Mouse (Mus musculus) hindbrain, postnatal 0 days (tissue): ENCODE results near the gene Casp3. TPM values are rescaled to one million over a fixed set of nuclear protein-coding genes. Genes with fewer than 3 reads are reported as not detected.

Experiments
- ATAC-seq: fragments of 200-750 bp; cut with Nextera tagmentation; 2 replicates; pipeline ENCODE4 v1.8.0; 2017; ENCODE audit warnings: mild to moderate bottlenecking, moderate TSS enrichment, moderate library complexity
- DNase-seq: peaks from one replicate; pipeline ENCODE4 v3.0.0-alpha.2; 2015; ENCODE audit warnings: low spot score
- H3K27ac ChIP-seq: fragments of 300-500 bp; sonication (generic); 2 replicates; pipeline ENCODE4 v1.5.1; 2014; ENCODE audit warnings: mild to moderate bottlenecking
- H3K27me3 ChIP-seq: fragments of 300-500 bp; sonication (generic); 2 replicates; pipeline ENCODE4 v1.6.1; 2014; ENCODE audit warnings: low read length, mixed read lengths; ENCODE audit not compliant: insufficient read depth
- H3K36me3 ChIP-seq: fragments of 300-500 bp; sonication (generic); 2 replicates; pipeline ENCODE4 v1.6.1; 2014; ENCODE audit warnings: low read length, mixed read lengths; ENCODE audit not compliant: insufficient read depth
- H3K4me1 ChIP-seq: fragments of 300-500 bp; sonication (generic); 2 replicates; pipeline ENCODE4 v1.6.1; 2014; ENCODE audit warnings: antibody characterized with exemption, low read length, mixed read lengths; ENCODE audit not compliant: insufficient read depth
- H3K4me2 ChIP-seq: fragments of 300-500 bp; sonication (generic); 2 replicates; pipeline ENCODE4 v1.6.1; 2014; ENCODE audit warnings: low read depth, mild to moderate bottlenecking, low read length, moderate library complexity, mixed read lengths
- H3K4me3 ChIP-seq: fragments of 300-500 bp; sonication (generic); 2 replicates; pipeline ENCODE4 v1.5.1; 2014; ENCODE audit warnings: low read length
- H3K9ac ChIP-seq: fragments of 300-500 bp; sonication (generic); replicated peaks from 2 replicates; pipeline ENCODE4 v1.6.1; 2014; ENCODE audit warnings: mild to moderate bottlenecking, low read length, moderate library complexity, mixed read lengths
- H3K9me3 ChIP-seq: fragments of 300-500 bp; sonication (generic); 2 replicates; pipeline ENCODE4 v1.6.1; 2016; ENCODE audit warnings: low read length, mixed read lengths
- CTCF ChIP-seq: IDR thresholded peaks from 2 replicates; pipeline ENCODE4 v1.5.1; 2016; ENCODE audit warnings: antibody characterized with exemption, control low read depth, low read depth
- WGBS: fragments of 180-500 bp; shearing (Covaris S2); extraction: QIAGEN DNeasy Blood & Tissue Kit; methylation state at CpG from one replicate; pipeline ENCODE4 v1.1.7; 2014; 5-methylcytosine and 5-hydroxymethylcytosine counted together
- polyA plus RNA-seq: library from polyadenylated mRNA; unstranded; fragments of >200 nt; fragmentation: Nextera tagmentation; extraction: Ambion mirVana; gene quantifications from 2 replicates; pipeline ENCODE4 v1.2.1, GENCODE M21; 2015
- total RNA-seq: library from RNA; depleted of rRNA; stranded (reverse); fragments of >200 nt; gene quantifications from 2 replicates; pipeline ENCODE4 v1.2.3, GENCODE M21; 2014

Gene Casp3
- total and polyA plus RNA-seq, 2 experiments from 2014 or later = 92.0 to 174 TPM

GRCm38 (mm10) chr8:46628645-46629044, 11.6 kb downstream of the Casp3 start:
- ATAC-seq (no peak), DNase-seq (no peak)
- Histone ChIP-seq H3K4me3 (no peak overlapping the region), H3K4me2 (no peak overlapping the region), H3K9ac (no peak overlapping the region), H3K27me3 (no peaks in the 10 kb centered on the region), H3K4me1 (no peaks in the 10 kb centered on the region), H3K27ac (no peak overlapping the region), H3K9me3 (no peaks in the 10 kb centered on the region), H3K36me3 (peaks cover 19% of the 10 kb centered on the region; the same call in 1 of the 2 replicates)
- 93% methylated on average over 1 of the region's 1 CpGs for WGBS
- no peak for TF ChIP-seq CTCF

GRCm38 (mm10) chr8:46630422-46630821, 13.3 kb downstream of the Casp3 start:
- Histone ChIP-seq H3K9me3 (no peaks in the 10 kb centered on the region), H3K4me1 (no peaks in the 10 kb centered on the region), H3K36me3 (peaks cover 30% of the 10 kb centered on the region), H3K4me2 (no peak overlapping the region), H3K27ac (no peak overlapping the region), H3K4me3 (no peak overlapping the region), H3K9ac (no peak overlapping the region), H3K27me3 (no peaks in the 10 kb centered on the region)
- no peak for DNase-seq
- no peak for ATAC-seq
- WGBS = 98% methylated on average over 3 of the region's 3 CpGs
- no peak for TF ChIP-seq CTCF

- Histone ChIP-seq H3K27me3 (no peaks in the 10 kb centered on the region), H3K4me3 (no peak overlapping the region), H3K4me2 (no peak overlapping the region), H3K4me1 (no peaks in the 10 kb centered on the region), H3K9me3 (no peaks in the 10 kb centered on the region), H3K27ac (no peak overlapping the region), H3K9ac (no peak overlapping the region), H3K36me3 (peaks cover 33% of the 10 kb centered on the region)
- WGBS = 96% methylated on average over 4 of the region's 4 CpGs
- no peak for TF ChIP-seq CTCF
- DNase-seq (no peak), ATAC-seq (no peak)
Observed at GRCm38 (mm10) chr8:46630932-46631331, 13.8 kb downstream of the Casp3 start.

GRCm38 (mm10) chr8:46639010-46639571, 22.0 kb downstream of the Casp3 start:
- peak overlapping the region; percentile 49; the same call in 1 of the 2 replicates for H3K27ac ChIP-seq
- 29% methylated on average over 6 of the region's 6 CpGs for WGBS

GRCm38 (mm10) chr8:46639852-46640251, 22.8 kb downstream of the Casp3 start:
- Histone ChIP-seq H3K4me1 (no peaks in the 10 kb centered on the region), H3K4me3 (no peak overlapping the region), H3K27me3 (no peaks in the 10 kb centered on the region), H3K27ac (no peak overlapping the region), H3K9ac (no peak overlapping the region), H3K4me2 (no peak overlapping the region), H3K36me3 (peaks cover 15% of the 10 kb centered on the region; the same call in 1 of the 2 replicates), H3K9me3 (no peaks in the 10 kb centered on the region)
- TF ChIP-seq CTCF = no peak
- ATAC-seq = no peak
- no peak for DNase-seq
- 80% methylated on average over 5 of the region's 5 CpGs for WGBS

More at GRCm38 (mm10) chr8:46639010-46639571, 22.0 kb downstream of the Casp3 start:
- TF ChIP-seq CTCF = no peak; the same call in 1 of the 2 replicates
- no peak overlapping the region for H3K9ac ChIP-seq
- H3K36me3 ChIP-seq = peaks cover 20% of the 10 kb centered on the region
- no peak overlapping the region for H3K4me2 ChIP-seq
- peak; percentile 84 for DNase-seq
- ATAC-seq = peak; percentile 93
- H3K27me3 ChIP-seq = no peaks in the 10 kb centered on the region
- H3K4me3 ChIP-seq = no peak overlapping the region
- H3K9me3 ChIP-seq = no peaks in the 10 kb centered on the region
- no peaks in the 10 kb centered on the region for H3K4me1 ChIP-seq

GRCm38 (mm10) chr8:46641272-46641671, 24.2 kb downstream of the Casp3 start:
- no peaks in the 10 kb centered on the region for H3K9me3 ChIP-seq
- ATAC-seq (no peak), DNase-seq (no peak)
- H3K36me3 ChIP-seq = peaks cover 5% of the 10 kb centered on the region; the same call in 1 of the 2 replicates
- H3K4me2 ChIP-seq = no peak overlapping the region
- no peak overlapping the region for H3K9ac ChIP-seq
- WGBS = 91% methylated on average over 5 of the region's 5 CpGs
- no peak overlapping the region for H3K27ac ChIP-seq
- no peaks in the 10 kb centered on the region for H3K4me1 ChIP-seq
- no peaks in the 10 kb centered on the region for H3K27me3 ChIP-seq
- H3K4me3 ChIP-seq = no peak overlapping the region
- TF ChIP-seq CTCF = no peak

- DNase-seq (no peak), ATAC-seq (no peak)
- Histone ChIP-seq H3K4me3 (no peak overlapping the region), H3K9me3 (no peaks in the 10 kb centered on the region), H3K4me2 (no peak overlapping the region), H3K9ac (no peak overlapping the region), H3K36me3 (no peaks in the 10 kb centered on the region), H3K4me1 (no peaks in the 10 kb centered on the region), H3K27ac (no peak overlapping the region), H3K27me3 (no peaks in the 10 kb centered on the region)
- WGBS = 89% methylated on average over 4 of the region's 4 CpGs
- TF ChIP-seq CTCF = no peak
Observed at GRCm38 (mm10) chr8:46648421-46648820, 31.3 kb downstream of the Casp3 start.
